Mouse (Mus musculus) adrenal gland, postnatal 36 days (tissue): ENCODE data around the gene Lat. TPM values are rescaled to one million over a fixed set of nuclear protein-coding genes. Genes with fewer than 3 reads are reported as not detected.
"Not testable (repeated sequence)": the region's sequence is repeated elsewhere in the genome, so short reads cannot be mapped to it uniquely, and the experiment has no call there.

ENCODE experiments used
- DNase-seq, 2 experiments: peaks; one replicate each; pipeline ENCODE4 v3.0.0; 2021; ENCODE audit warnings: mixed read lengths in 1 of 2
- microRNA-seq: library from miRNA; unstranded; fragments of <30 nt; microRNA quantifications from one replicate; pipeline ENCODE4 v1.2.0, GENCODE M21; 2021
- total RNA-seq, 2 experiments: library from RNA; stranded (reverse); gene quantifications; 2 replicates each; pipeline ENCODE4 v1.2.3; 2021

Lat gene
- total RNA-seq, 2 experiments from 2014 or later: 0.36 to 0.60 TPM

DNA sequence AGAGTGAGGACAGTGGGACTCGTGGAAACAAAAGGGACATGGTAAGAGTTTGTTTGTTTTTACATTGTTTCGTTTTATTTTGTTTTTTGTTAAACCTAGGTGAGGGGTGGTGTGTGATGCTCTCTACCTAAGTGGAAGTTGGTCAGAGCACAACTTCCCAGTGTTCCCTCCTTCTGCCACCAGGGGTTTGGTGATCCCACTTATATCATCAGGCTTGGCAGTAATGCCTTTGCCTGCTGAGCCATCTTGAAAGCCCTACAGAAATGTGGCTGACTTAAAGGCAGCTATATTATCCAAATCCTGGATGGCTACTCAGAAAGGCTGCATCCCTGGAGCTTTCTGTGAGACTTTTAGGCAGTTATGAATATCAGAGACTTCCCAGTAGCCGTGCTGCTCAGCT lies 36.7 kb downstream of the Lat start:
- DNase-seq: no peak

DNA sequence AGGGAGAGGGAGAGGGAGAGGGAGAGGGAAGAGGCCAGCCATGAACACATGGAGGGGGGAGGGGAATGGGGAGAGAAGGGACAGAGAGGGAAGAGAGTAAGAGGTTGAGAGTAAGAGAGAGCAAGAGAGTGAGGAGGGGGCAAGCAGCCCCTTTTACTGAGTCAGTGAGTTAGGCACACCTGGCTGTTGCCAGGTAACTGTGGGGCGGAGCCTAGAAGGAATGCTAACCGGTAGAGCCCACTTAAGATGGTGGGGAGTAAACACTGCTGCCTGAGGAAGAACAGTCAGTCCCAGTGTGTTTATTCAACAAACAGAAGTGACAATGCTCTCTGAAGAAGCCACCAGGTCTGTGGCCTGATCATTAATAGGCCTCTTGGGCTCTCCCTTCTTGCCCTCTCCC lies 38.7 kb downstream of the Lat start:
- DNase-seq: no peak

DNA sequence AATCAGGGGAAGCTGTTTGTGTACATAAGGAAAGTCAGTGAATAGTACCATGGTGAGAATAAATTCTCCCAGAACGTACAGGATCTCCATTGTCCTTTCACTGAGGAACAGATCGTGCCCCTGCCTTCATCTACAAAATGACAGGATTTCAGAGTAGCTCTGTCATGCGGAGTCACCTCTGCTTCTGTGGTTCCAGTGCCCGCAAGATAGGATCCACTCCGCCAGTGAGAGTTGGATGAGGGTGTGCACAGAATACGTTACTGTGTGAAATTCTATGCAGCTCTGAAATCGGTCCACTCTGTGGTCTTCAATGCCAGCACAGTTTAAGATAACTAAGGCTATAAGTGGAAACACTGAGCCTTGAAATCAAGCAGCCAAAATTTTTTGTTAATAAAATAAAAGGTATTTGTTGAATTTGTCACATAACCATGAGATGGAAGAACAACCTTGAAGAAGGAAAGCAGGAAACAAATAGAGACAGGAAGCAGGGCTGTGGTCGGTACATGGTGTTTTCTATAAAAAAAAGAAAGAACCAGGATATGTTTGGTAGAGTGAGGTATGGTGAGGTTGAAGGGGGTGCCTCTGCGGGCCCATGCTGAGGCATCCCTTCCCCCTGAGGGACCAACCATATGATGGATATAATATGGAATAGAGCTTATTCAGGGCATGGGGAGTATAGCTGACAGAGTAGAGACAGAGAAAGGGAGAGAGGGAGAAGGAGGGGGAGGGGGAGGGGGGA lies 39.3 kb downstream of the Lat start:
- DNase-seq: no peak

DNA sequence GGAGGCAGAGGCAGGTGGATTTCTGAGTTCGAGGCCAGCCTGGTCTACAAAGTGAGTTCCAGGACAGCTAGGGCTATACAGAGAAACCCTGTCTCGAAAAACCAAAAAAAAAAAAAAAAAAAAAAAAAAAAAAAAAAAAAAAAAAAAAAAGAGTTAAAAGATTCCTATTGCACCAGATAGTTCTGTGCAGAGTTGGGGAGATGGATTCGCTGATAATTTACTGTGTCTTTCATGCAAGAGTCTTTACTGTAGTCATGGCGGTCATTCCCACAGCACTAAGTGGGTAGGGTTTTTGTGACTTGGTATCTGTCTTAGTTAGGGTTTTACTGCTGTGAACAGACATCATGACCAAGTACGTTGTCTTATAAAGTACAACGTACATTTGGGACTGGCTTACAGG lies 40.5 kb downstream of the Lat start:
- not testable (repeated sequence) for DNase-seq

DNA sequence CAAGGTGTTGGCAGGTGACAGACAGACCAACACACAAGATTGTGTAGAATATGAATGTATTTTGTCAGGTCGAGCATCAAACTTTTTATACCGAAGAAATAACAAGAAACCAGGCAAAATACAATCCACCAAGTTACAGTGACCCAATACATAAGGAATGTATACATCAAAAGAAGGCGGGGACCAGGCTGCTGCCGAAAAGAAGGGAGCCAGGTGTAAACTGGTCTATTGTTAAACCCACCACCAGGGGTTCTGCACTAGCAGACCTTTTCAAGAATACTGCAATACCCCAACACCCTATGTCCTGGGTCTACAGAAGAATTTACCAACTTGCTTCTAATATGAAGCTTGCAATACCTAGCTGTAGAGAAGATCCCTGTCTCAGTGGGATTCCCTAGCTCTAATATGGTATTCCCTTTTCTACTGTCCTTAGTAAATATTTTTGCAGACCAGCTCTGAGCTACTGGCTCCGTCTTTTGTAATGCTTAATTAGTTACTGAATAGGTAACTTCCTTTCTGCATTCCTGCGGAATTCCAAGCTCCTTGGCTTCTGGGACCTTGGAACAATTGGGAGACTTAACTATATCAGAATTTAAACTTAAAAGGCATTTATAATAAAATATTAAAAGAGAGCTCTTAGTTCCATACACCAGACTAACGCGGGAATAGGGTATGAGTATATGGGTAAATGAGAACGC lies 43.6 kb downstream of the Lat start:
- DNase-seq: not testable (repeated sequence)

DNA sequence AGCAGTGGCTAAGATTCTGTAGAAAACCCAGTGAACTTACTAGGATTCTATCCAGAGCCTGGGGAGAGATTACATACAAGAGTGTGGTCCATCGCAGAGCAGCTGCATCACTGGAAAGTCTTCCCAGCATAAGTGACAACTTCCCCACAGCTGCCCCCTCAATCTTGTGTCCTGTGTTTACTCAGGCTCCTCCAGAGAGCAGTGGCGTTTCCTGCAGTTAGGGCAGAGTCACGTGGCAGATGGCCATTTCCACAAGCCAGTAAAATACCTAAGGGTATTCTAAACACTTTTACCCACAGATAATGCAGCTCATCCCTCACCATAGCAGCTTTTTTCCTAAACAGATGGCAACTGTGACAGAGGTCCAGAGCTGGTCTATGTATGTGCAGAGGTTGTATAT lies 44.6 kb downstream of the Lat start:
- no peak for DNase-seq

DNA sequence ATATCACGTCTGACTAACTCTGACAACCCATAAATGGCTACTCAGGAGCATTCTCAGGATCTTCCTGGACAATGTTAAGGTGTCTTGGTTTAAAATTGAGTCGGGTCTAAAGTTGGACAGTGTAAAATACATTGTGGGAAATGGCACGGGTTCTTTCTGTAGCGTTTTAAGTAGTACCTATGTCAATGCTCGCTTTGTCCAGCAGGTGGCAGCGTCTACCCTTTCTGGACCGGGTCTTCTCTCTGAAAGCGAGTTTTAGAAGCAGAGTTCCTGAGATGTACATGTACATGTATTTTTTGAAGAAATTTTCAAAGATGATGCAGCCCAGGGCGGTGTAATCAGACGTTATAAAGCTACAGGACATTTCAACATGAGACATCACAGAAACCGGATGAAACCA lies 45.6 kb downstream of the Lat start:
- peak; percentile 81 to 84 for DNase-seq

DNA sequence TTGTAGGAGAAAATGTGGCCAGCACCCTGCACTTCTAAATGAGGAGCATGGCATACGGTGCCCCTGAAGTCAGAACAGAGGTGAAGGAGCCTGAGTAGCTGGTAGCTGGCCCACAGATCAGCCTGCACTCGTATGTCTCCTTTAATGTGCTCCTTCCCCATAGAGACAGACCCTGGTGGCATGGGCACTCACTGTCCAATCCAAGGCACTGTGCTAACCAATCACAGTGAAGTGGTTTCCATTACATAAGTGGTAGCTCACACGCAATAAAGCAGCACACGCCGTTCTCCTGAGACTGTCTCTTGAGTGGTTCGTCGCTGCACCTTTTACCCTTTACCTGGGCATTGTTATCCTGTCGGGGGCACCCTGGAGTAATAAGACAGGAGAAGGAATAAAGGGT lies 55.1 kb downstream of the Lat start:
- DNase-seq: no peak

Small RNAs within 50 kb of the gene (microRNA-seq; reads per million reads assigned to microRNA genes)
- not detected for gene Mir7058

Other genes with a start within 250 kb of the Lat start
- gene Xpo6, start 169.1 kb downstream of the Lat start, total RNA-seq: 10 to 100 TPM; 87.8 to 89.1 TPM
- 10 to 100 TPM; 23.3 to 88.8 TPM for gene Sbk1, start 97.0 kb downstream of the Lat start, total RNA-seq
- 10 to 100 TPM; 35.5 to 37.4 TPM for gene Spns1, start 7.9 kb upstream of the Lat start, total RNA-seq
- gene Nfatc2ip, start 27.2 kb upstream of the Lat start, total RNA-seq: 1 to 10 TPM; 6.5 TPM
- under 1 TPM in 1 of 2 experiments, not detected in 1; 0.82 TPM for gene Cd19, start 45.3 kb upstream of the Lat start, total RNA-seq
- gene Rabep2, start 59.2 kb upstream of the Lat start, total RNA-seq: 10 to 100 TPM; 48.4 to 72.8 TPM
- gene Atp2a1, start 93.5 kb upstream of the Lat start, total RNA-seq: under 1 TPM in 1 of 2 experiments, not detected in 1; 0.33 TPM
- gene Sh2b1, start 105.9 kb upstream of the Lat start, total RNA-seq: 10 to 100 TPM; 55.3 to 59.5 TPM
- gene Tufm, start 117.8 kb upstream of the Lat start, total RNA-seq: 100 to 1,000 TPM; 219 to 221 TPM
- 100 to 1,000 TPM in 1 of 2 experiments, 10 to 100 TPM in 1; 82.9 to 112 TPM for gene Atxn2l, start 133.9 kb upstream of the Lat start, total RNA-seq
- 100 to 1,000 TPM; 243 to 301 TPM for gene Eif3c, start 196.8 kb upstream of the Lat start, total RNA-seq
- 1 to 10 TPM; 1.5 TPM for gene Apobr, start 215.4 kb upstream of the Lat start, total RNA-seq
- gene Cln3, start 216.2 kb upstream of the Lat start, total RNA-seq: 10 to 100 TPM; 34.8 to 40.0 TPM
- gene Il27, start 225.4 kb upstream of the Lat start, total RNA-seq: not detected